Mouse (Mus musculus): ENCODE measurements around the gene Gm20388. TPM values are rescaled to one million over a fixed set of nuclear protein-coding genes. Genes with fewer than 3 reads are reported as not detected.
A peak's percentile ranks its signal among the peaks of the same experiment; 100 is the strongest.

The Gm20388 gene
- polyA plus RNA-seq, 2 experiments: 8.5 TPM; not detected in 1

DNA sequence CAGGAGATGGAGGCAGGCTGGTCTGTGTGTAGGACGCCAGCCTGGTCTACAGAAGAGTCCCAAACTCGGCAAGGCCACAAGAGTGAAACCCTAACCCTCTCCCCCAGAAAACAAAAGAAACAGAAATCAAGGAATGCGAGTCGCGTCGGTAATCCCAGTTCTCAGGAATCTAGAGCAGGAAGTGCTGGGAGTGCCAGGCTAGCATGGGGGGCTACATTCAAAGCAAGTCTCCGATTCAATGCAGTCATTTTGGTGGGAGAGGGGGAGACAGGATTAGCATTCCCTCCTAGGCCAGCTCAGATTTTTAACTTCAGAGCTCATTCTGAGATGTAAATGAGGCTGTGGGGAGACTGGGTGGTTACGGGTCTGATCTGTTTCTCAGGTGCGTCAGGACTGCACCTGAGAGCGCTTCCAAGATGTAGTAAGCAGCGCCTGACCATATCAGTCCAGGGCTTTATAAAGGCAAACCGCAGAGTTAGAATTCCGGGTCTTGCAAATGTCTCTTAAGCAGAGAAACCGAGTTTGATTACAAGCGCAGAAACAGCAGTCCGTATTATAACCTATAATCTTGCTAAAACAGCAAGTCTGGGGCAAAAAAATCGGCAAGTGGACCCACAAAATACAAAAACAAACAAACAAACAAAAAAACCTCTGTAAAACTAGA is 756.3 kb downstream of the Gm20388 start:
- H3K4me3 ChIP-seq (ENCODE audit: insufficient read depth in 1 of 2, low read depth in 2 of 2, low read length in 2 of 2): peak overlapping the region; percentile 86 to 95
- no peak for DNase-seq (ENCODE audit: low read depth in 3 of 3, low spot score in 3 of 3)
- no peak for TF ChIP-seq CTCF (IDR thresholded peaks at IDR 0.05; ENCODE audit: low read depth)
- no peak for TF ChIP-seq EP300 (IDR thresholded peaks at IDR 0.05; ENCODE audit: low read depth)
- peaks cover 11 to 18% of the 10 kb centered on the region in 2 experiments for H3K4me1 ChIP-seq (replicated peaks; ENCODE audit: control insufficient read depth in 2 of 2, insufficient read depth in 2 of 2, low read length in 1 of 2)
- H3K36me3 ChIP-seq (replicated peaks; ENCODE audit: control insufficient read depth, insufficient read depth, low read depth): peaks cover 18% of the 10 kb centered on the region
- H3K27me3 ChIP-seq (ENCODE audit: control insufficient read depth, insufficient read depth, low read length): no peaks in the 10 kb centered on the region
- ATAC-seq (ENCODE audit: insufficient read depth): no peak
- peak overlapping the region; percentile 86 for H3K27ac ChIP-seq
- WGBS (ENCODE audit: insufficient replicate concordance): 9% methylated on average over 17 of the region's 17 CpGs
- no peaks in the 10 kb centered on the region for H3K9me3 ChIP-seq (ENCODE audit: control insufficient read depth, low read length)
- peak overlapping the region; percentile 99 for H3K4me2 ChIP-seq (ENCODE audit: low read depth)
- peak overlapping the region; percentile 89 for H3K9ac ChIP-seq (replicated peaks)

DNA sequence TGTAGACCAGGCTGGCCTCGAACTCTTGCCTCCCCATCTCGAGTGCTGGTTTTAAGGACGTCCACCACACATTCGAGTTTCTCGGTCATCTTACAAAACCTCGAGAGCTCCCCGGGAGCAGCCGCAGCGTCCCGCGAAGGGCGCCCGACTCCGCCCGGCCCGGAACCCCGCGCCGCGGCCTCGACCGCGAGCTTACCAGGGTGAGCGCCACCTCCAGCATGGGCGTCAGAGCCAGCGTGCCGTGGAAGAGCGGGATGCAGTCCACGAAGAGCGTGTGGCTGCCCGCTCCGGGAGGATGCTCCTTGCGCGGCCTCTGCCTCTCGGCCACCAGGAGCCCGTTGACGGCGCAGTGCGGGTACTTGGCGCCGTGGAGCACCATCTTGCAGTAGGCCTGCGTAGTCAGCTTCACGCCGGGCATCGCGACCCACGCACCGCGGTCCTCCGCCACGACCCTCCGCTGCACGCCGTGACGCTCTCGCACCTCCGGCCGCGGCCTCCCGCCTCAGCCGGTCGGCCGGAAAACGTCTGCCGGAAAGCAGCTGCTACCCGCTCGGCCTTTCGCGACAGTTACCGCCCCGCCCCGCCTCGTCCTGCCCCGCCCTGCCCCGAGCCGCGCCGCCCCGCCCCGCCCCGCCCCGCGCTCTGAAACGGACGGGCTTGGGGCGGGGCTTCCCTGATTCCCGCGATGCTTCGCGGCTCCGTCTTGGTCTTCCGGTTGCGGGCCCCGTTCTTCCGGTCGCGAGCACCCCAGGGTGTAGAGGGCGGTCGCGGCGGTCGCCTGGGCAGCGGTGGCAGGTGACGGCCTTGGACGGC is 757.1 kb downstream of the Gm20388 start, which contains the start of the genes Gm27021 and Cox4i1:
TSS of gene Gm27021 (minus strand) at position 519 of the 813 bp plus-strand sequence.
TSS of gene Cox4i1 (plus strand) at position 662 of the 813 bp plus-strand sequence.
- Histone ChIP-seq H3K4me1 (replicated peaks; ENCODE audit: control insufficient read depth in 2 of 2, insufficient read depth in 2 of 2, low read length in 1 of 2) (peaks cover 11 to 18% of the 10 kb centered on the region in 2 experiments), H3K36me3 (replicated peaks; ENCODE audit: control insufficient read depth, insufficient read depth, low read depth) (peaks cover 26% of the 10 kb centered on the region), H3K27ac (peak within 1 kb of the TSS; percentile 86), H3K4me3 (ENCODE audit: insufficient read depth in 1 of 2, low read depth in 2 of 2, low read length in 2 of 2) (peak within 1 kb of the TSS; percentile 86 to 95), H3K9me3 (ENCODE audit: control insufficient read depth, low read length) (no peaks in the 10 kb centered on the region), H3K9ac (replicated peaks) (peak within 1 kb of the TSS; percentile 89), H3K27me3 (ENCODE audit: control insufficient read depth, insufficient read depth, low read length) (no peaks in the 10 kb centered on the region), H3K4me2 (ENCODE audit: low read depth) (peak within 1 kb of the TSS; percentile 99)
- WGBS (ENCODE audit: insufficient replicate concordance): under 1% methylated on average over 105 of the region's 105 CpGs
- DNase-seq (ENCODE audit: low read depth in 3 of 3, low spot score in 3 of 3): peak; percentile 87 to 90 (median 88)
- ATAC-seq (ENCODE audit: insufficient read depth): peak; percentile 94
- TF ChIP-seq CTCF (IDR thresholded peaks at IDR 0.05; ENCODE audit: low read depth): peak; percentile 31
- TF ChIP-seq EP300 (IDR thresholded peaks at IDR 0.05; ENCODE audit: low read depth): no peak

DNA sequence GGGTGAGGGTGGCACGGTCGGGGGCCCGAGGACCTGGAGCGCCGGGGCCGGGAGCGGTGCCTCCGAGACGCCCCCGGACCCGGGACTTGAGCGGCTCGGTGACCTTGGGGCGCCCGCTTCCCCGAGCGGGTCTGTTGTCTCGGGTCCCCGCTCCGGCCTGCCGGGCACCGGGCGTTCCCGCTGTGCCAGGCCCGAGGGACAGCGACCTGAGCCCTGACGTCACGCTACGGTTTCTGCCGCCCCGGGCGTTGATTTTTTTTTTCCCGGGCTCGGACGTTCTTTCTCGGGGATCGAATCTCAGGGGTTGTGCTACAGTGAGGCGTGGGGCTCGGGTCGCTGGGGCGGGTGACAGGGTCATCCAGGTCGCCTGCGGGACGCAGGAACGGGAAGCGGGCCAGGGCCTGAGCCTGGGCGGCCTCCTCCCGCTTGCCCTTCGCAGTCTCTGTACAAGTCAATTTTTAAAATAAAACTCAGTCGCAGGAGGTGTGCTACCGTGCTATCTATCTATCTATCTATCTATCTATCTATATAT is 757.8 kb downstream of the Gm20388 start, which contains the start of gene Emc8:
TSS of gene Emc8 (minus strand) at position 200 of the 532 bp plus-strand sequence.
- H3K27me3 ChIP-seq (ENCODE audit: control insufficient read depth, insufficient read depth, low read length): no peaks in the 10 kb centered on the region
- peaks cover 33% of the 10 kb centered on the region for H3K36me3 ChIP-seq (replicated peaks; ENCODE audit: control insufficient read depth, insufficient read depth, low read depth)
- H3K4me1 ChIP-seq (replicated peaks; ENCODE audit: control insufficient read depth in 2 of 2, insufficient read depth in 2 of 2, low read length in 1 of 2): peaks cover 11 to 18% of the 10 kb centered on the region in 2 experiments
- DNase-seq (ENCODE audit: low read depth in 3 of 3, low spot score in 3 of 3) (no peak), ATAC-seq (ENCODE audit: insufficient read depth) (peak; percentile 64)
- H3K4me2 ChIP-seq (ENCODE audit: low read depth): peak within 1 kb of the TSS; percentile 99
- no peaks in the 10 kb centered on the region for H3K9me3 ChIP-seq (ENCODE audit: control insufficient read depth, low read length)
- under 1% methylated on average over 45 of the region's 51 CpGs for WGBS (ENCODE audit: insufficient replicate concordance)
- no peak for TF ChIP-seq CTCF (IDR thresholded peaks at IDR 0.05; ENCODE audit: low read depth)
- TF ChIP-seq EP300 (IDR thresholded peaks at IDR 0.05; ENCODE audit: low read depth): no peak
- H3K27ac ChIP-seq: peak within 1 kb of the TSS; percentile 86
- peak within 1 kb of the TSS; percentile 86 to 95 for H3K4me3 ChIP-seq (ENCODE audit: insufficient read depth in 1 of 2, low read depth in 2 of 2, low read length in 2 of 2)
- peak within 1 kb of the TSS; percentile 89 for H3K9ac ChIP-seq (replicated peaks)

DNA sequence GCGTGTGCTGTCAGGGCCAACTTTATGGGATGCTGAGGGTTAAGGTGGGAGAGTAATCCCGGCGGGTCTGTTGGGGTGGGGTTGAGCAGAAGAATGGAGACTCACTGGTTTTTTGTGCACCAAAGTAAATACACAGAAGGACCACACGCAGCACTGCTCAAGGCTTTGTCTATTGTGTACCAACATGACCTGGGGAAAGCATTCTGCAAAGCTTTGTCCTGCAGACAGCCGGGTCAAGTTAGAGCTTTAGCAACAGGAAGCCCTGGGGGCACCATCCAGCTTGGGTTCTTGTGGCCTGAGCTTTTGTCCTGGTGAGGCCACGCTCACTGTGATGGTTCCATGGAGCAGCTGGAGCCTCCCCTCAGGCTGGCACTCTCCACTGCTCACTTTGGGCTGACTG is 761.1 kb downstream of the Gm20388 start:
- DNase-seq (ENCODE audit: low read depth in 3 of 3, low spot score in 3 of 3): no peak
- no peak for TF ChIP-seq EP300 (IDR thresholded peaks at IDR 0.05; ENCODE audit: low read depth)
- no peak for TF ChIP-seq CTCF (IDR thresholded peaks at IDR 0.05; ENCODE audit: low read depth)
- ATAC-seq (ENCODE audit: insufficient read depth): no peak
- Histone ChIP-seq H3K27ac (no peak overlapping the region), H3K27me3 (ENCODE audit: control insufficient read depth, insufficient read depth, low read length) (no peaks in the 10 kb centered on the region), H3K9ac (replicated peaks) (no peak overlapping the region), H3K36me3 (replicated peaks; ENCODE audit: control insufficient read depth, insufficient read depth, low read depth) (peaks cover 39% of the 10 kb centered on the region), H3K4me3 (ENCODE audit: insufficient read depth in 1 of 2, low read depth in 2 of 2, low read length in 2 of 2) (no peak overlapping the region), H3K4me2 (ENCODE audit: low read depth) (no peak overlapping the region), H3K4me1 (replicated peaks; ENCODE audit: control insufficient read depth in 2 of 2, insufficient read depth in 2 of 2, low read length in 1 of 2) (peaks cover 4 to 6% of the 10 kb centered on the region in 2 experiments), H3K9me3 (ENCODE audit: control insufficient read depth, low read length) (no peaks in the 10 kb centered on the region)
- 70% methylated on average over 6 of the region's 6 CpGs for WGBS (ENCODE audit: insufficient replicate concordance)

Data from liver, embryonic 14.5 days (tissue).